Mouse (Mus musculus) layer of hippocampus, postnatal 25 days (tissue): Measurements from ENCODE around the gene Sept5. TPM values are rescaled to one million over a fixed set of nuclear protein-coding genes. Genes with fewer than 3 reads are reported as not detected.
A peak's percentile ranks its signal among the peaks of the same experiment; 100 is the strongest.

Source experiments
- DNase-seq, 2 experiments: peaks; one replicate each; pipeline ENCODE4 v3.0.0; 2022; ENCODE audit warnings: mixed read lengths in 2 of 2, low spot score in 1 of 2; ENCODE audit errors: extremely low spot score in 1 of 2
- total RNA-seq, 2 experiments: library from RNA; stranded (reverse); gene quantifications; 2 replicates each; pipeline ENCODE4 v1.2.3; 2021

Gene Sept5
- total RNA-seq, 2 experiments from 2014 or later: 600 to 645 TPM

DNA sequence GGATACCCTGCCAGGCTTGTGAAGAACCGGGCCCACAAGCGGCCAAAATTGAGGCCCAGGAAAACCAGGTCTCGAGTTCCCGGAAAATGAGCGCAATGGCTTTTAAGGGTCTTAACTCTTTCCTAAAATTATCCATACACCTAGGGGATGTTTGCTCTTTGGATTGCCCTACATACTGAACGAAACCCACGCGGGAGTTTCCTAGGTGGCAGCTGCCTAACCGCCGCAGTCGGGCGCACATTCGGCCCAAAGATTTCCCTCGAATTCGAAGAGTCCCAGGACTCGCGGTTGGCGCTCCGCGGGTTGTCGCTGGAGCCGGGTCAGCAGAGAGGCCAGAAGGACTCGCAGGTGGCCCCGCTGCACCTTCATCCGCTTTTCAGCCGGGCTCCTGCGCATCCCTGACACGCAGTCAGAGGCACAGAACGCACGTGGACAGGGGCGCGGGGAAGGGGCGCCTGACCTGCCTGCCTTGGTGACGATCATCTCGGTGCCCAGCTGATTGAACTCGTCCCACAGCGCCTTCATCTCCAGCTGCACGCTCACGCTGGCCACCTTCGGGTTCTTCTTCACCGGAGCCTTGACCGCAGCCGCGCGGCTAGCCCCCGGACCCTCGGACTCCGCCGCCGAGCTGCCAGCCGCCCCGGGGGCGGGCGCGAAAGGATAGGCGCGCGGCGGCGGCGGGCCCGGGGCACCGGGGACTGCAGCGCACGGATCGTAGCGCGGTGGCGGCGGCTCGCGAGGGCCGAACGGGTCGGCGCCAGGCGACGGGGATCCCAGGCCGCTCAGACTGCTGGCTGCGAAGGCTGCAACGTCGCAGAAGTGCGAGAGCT lies 43.5 kb downstream of the Sept5 start:
- DNase-seq: no peak

DNA sequence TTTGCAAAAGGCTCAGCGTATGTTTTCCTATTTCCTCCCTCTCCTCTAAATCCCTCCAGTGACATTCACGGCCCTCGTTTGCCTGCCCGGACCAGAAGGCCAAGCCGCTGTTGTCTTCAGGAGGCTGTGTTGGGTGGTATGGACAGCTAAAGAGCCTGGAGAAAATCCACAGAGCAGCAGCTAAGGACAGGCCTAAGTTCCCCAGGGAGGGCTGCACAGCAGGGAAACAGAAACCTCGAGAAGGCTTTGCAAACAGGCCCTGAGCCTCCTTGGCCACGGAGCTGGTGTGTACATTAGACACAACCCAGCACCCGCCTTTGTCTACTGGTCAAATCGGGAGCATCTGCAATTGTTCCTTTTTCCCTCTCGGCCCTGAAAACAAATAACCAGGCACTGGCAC lies 44.1 kb downstream of the Sept5 start:
- no peak for DNase-seq

GRCm38 (mm10) chr16:18584901-18585510 lies 44.7 kb downstream of the Sept5 start:
- no peak for DNase-seq

DNA sequence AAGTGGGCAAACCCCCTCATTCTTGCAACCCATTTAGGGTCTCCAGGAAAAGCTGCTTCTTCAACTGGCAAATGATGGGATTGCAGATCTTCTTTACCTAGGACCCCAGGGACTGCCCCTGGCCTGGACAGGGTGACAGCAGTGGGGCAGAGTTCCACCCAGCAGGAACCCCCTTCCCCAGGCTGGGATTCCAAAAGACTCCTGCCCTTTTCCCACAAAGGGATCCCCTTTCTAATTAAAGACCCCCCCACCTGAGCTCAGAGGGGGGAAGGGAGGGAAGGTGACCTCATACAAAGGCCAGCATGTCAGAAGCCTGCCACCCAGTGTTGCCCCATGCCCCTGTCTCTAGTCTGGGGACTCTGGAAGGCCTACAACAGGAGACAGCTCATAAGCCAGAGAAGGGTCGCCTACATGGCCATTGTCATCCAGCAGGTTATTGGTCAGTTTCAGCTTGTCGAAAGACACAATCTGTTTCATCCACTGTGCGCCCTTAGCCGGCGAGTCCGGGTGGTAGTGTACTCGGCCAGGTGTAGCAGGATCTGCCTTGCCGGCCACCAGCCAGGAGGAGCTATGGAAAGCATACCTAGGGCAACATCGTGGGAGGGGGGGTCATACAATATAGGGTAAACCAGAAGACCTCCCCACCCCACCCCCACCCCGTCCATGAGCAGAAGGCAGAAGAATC lies 45.9 kb downstream of the Sept5 start:
- no peak for DNase-seq

DNA sequence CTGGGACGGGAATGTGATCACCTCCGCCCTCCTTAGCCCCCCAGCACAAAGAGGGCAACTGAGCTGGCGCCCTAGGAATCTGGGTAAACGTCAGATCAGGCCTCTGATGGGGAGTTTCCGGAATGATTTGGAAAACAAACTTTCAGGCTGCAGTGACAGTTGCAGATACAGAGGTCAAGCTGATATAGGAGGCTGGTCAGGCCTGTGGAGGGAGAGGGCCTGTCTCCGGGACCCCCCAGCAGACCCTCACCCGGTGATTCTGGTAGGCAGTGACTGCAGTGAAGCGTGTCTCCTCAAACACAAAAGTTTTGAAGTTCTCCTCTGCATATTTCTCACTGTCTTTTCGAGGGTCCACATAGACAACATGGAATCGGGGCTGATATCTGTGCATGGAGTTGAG lies 46.6 kb downstream of the Sept5 start:
- no peak for DNase-seq

GRCm38 (mm10) chr16:18582426-18583148 lies 47.2 kb downstream of the Sept5 start:
- DNase-seq: no peak

DNA sequence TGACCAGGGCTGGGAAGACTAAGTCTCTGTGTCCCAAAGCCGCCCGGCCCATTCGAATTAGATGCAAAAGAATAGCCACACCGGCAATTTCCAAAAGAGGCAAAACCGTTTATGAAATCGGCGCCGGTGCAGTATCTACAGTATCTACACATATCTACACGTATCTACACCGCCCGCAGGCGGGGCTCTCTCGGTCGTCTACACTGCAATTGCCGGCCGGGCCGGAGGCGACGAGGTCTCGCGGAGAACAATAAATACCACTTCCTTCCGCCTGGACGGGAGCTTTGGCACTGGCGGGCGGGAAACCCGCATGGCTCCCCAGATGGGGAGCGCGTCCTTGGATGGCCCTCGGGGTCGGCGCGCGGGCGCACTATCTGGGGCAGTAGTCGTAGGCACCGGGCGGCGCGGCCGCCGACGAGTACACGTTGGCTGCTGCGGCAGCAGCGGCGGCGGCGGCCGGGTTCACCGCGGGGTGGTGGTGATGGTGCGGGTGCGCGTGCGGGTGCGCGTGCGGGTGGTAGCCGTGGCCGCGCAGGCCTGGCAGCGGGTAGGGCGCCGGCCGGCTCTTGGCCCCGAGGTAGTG lies 48.0 kb downstream of the Sept5 start:
- DNase-seq: peak in 1 of 2 experiments; percentile 10

DNA sequence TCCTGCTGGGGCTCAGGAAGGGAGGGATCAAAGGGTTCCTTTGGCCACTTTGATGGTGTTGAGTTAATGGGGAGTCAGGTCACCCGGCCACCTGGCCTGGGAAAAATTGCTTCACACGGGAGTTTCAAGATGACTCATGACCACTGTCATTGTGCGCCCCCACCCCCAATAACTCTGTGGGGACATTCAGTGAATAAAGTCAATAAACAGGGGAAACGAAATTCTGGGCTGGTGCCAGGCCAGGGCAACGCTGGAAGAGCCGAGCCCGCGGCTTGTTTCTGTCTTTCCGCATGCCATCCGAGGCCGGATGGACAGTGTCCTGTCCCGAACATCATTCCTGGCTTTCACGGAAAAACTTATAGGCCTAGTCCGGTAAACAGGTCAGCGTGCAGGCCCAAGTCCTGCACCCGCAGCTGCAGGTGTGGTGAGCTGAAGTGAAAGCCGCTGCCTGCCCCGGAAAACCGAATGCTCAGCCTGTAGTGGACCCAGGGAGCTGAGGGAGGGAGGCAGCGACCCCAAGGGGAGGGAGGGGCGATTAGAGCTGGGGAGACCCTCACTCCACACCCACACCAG lies 48.6 kb downstream of the Sept5 start:
- no peak for DNase-seq

DNA sequence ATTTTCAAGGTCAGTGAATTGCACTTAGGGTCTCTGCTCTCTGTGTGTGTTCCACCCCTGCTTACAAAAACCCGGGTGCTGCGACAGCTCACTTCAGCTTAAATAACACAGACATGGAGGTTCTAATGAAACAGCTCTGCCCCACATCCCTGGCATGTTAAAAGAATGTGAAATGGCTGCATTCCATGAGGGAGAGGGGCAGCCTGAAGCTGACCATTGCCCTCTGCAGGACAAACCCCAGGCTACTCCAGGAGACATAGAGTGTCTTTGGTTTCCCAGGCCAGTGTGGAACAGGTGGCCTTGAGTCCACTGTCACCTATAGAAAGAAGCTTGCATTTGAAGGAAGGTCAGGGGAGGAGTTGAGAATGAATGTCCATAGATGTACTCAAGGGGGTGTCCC lies 49.4 kb downstream of the Sept5 start:
- no peak for DNase-seq

GRCm38 (mm10) chr16:18577599-18578160 lies 52.1 kb downstream of the Sept5 start:
- no peak for DNase-seq

DNA sequence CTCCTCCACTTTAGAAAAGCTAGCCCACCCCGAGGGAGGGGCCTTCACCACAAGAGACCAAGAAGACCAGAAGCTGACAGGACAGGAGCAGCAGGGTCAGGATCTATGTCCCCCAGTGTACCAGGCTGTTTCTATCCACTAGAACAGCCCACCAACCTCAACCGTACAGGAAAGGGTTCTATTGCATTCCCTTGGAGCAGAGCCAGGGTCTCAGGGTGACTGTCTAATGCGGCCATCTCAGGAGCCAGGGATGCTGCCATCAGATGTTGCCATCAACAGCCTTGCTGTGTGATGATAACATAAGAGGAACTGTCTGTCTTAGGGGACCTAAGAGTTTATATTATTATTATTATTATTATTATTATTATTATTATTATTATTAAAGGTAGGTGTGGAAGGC lies 52.7 kb downstream of the Sept5 start:
- no peak for DNase-seq

- no peak for DNase-seq
These were observed 55.6 kb downstream of the Sept5 start for GRCm38 (mm10) chr16:18574196-18574595.

Other genes with a start within 250 kb of the Sept5 start
- gene Txnrd2, start 203.6 kb downstream of the Sept5 start, total RNA-seq: 10 to 100 TPM; 19.1 to 21.8 TPM
- gene Comt, start 203.1 kb downstream of the Sept5 start, total RNA-seq: 10 to 100 TPM; 71.8 to 81.3 TPM
- 1 to 10 TPM; 6.5 to 7.1 TPM for gene Gnb1l, start 131.2 kb downstream of the Sept5 start, total RNA-seq
- 1 to 10 TPM; 7.9 to 8.7 TPM for gene Rtl10, start 131.1 kb downstream of the Sept5 start, total RNA-seq
- under 1 TPM; 0.77 to 0.91 TPM for gene Tbx1, start 39.3 kb downstream of the Sept5 start, total RNA-seq
- 1 to 10 TPM; 1.2 TPM for gene Gp1bb, start 7.6 kb downstream of the Sept5 start, total RNA-seq
- gene Gm49601, start 3.5 kb downstream of the Sept5 start, total RNA-seq: 100 to 1,000 TPM; 179 to 190 TPM
- gene Cldn5, start 146.9 kb upstream of the Sept5 start, total RNA-seq: 10 to 100 TPM; 53.6 to 57.3 TPM
- 100 to 1,000 TPM; 101 to 103 TPM for gene Ufd1, start 181.8 kb upstream of the Sept5 start, total RNA-seq
- 1 to 10 TPM; 1.7 to 1.9 TPM for gene Cdc45, start 182.0 kb upstream of the Sept5 start, total RNA-seq
- gene 2510002D24Rik, start 206.6 kb upstream of the Sept5 start, total RNA-seq: 10 to 100 TPM; 23.8 to 28.2 TPM
- gene Gm28539, start 206.6 kb upstream of the Sept5 start, total RNA-seq: 1 to 10 TPM; 7.7 to 9.8 TPM
- 10 to 100 TPM; 32.7 to 33.9 TPM for gene Mrpl40, start 246.9 kb upstream of the Sept5 start, total RNA-seq
- gene Hira, start 247.1 kb upstream of the Sept5 start, total RNA-seq: 10 to 100 TPM; 75.3 to 83.8 TPM